Mouse (Mus musculus) liver, postnatal 0 days (tissue): Measurements from ENCODE around the gene Taok3.

Source experiments
- CTCF ChIP-seq: sonication (generic); IDR thresholded peaks from 2 replicates; pipeline ENCODE4 v1.5.1; 2016; ENCODE audit warnings: antibody characterized with exemption, low read depth
- EP300 ChIP-seq: IDR thresholded peaks from 2 replicates; pipeline ENCODE4 v1.6.1; 2016; ENCODE audit warnings: antibody characterized with exemption, low read depth, mild to moderate bottlenecking

DNA sequence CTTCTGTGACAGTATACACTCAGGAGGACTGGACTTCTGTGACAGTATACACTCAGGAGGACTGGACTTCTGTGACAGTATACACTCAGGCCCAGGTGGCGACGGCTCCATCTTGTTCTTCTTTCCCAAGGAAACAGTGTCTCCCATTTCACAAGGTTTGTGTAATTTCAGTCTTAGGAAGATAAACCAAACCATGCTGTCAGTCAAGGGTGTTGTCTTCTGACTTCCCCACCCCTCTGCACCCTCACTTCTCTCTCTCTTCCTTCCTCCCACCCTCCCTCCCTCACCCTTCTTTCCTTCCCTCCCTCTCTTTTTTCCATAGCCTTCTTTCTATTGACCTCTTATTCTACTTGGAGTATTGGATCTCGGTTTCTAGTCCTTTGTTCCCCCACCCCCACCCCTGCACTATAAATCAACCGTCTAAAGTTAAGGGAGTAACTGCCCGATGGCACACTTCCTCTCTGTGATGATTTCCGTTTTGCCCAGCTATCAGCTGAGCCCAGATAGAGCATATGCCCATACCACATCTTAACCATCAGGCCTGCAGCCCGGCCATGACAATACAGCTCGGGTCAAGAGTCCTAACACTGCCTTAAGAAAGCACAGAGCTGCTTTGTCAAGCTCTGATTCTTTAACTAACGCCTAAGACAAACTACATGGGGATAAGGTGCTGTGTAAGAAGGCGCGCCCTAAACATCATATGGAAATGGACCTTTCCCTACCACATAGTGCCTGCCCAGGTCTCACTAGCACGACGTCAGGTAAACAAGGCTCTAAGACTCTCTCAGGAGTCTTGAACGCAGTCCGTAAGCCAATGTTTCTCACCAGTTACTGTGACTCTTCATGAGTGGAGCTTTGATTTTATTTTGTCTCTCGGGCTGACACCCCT, 29.4 kb downstream of the Taok3 start:
- TF ChIP-seq EP300 = peak; percentile 74; the same call in 1 of the 2 replicates
- no peak for TF ChIP-seq CTCF
